Mouse (Mus musculus): Measurements from ENCODE around the gene Cdk14.

Cdk14 gene

DNA sequence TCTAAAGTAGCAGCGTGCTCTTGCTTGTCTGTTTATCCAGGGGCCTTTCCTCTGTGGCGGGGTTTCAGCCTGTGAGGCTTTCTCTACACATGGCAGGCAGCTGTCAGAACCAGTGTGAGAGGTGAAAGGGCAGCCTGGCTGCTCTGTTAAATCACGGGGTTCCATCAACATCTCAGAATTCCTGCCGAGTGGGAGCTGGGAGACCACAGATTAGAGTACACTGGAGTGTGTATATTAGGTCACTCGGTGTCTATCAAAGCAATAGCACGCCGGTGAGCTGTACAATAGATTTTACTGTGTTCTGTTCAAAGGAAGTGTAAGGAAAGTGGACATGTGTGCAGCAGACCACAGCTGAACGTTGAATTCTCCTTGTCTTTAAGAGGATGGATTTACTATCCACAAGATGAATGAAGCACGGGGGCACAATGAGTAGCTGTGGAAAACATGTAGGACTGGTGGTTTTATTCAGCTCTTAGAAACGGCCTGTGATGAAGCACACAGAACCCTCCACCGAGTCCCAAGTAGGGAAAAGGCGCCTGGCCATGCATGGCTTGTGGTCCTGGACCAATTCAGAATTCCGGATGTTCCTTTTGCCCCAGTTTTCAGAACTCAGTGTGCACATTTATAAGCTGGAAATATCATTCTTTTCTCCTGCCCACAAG is 585.2 kb downstream of the Cdk14 start:
- DNase-seq: no peak

DNA sequence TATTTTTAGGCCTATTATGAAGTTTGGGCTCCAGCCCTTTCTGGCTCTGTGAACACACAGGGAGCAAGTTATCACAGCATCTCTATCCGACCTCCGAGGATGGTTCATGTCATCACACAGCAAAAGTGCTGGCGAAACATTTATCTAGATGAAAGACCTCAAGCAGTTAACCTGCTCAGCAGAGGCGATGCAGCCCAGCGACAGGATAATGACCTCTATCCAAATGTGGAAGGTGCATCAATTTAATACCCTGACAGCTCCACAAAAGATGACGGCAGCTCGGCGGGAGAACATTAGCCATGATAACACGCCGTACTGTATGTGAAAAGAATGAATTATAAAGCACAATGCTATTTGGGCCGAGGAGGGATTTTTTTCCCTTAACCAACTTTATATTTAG is 586.2 kb downstream of the Cdk14 start:
- no peak for DNase-seq

DNA sequence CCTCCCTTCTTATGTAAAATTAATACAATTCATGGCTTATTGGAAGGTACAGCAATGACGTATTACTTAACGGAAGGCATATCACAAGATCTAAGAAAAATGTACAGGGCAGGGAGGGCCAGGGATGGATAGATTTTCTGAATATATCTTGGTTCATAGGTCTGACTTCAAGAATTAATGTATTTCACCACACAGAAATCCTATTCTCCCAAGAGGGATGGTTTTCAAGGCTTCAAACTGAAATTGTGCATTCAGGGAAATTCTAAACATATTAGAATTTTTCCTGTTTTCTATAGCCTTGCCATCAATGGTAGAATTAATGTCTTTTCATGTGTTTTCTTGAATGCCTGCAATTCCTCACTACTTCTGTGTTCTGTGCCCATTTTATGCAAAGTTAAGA is 593.2 kb downstream of the Cdk14 start:
- DNase-seq: no peak

DNA sequence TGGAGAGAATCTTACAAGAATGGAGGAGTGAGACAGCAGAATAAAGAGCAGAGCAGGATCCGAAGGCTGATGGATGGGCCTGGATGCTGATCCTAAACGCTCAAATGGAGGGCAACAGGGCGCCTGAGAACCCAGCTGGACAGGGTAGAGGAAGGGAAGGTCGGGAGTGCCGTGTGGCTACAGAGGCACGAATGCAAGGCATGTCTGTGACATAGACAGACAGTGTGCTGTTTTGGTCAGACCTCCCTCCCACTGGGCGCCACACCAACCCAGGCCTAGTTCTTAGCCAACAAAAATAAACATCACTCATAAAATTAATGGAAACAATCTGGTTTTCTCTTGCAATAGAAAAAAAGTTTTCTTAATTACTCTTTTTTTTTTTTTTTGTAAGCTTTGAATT is 594.2 kb downstream of the Cdk14 start:
- DNase-seq: peak in 1 of 2 experiments; percentile 9

DNA sequence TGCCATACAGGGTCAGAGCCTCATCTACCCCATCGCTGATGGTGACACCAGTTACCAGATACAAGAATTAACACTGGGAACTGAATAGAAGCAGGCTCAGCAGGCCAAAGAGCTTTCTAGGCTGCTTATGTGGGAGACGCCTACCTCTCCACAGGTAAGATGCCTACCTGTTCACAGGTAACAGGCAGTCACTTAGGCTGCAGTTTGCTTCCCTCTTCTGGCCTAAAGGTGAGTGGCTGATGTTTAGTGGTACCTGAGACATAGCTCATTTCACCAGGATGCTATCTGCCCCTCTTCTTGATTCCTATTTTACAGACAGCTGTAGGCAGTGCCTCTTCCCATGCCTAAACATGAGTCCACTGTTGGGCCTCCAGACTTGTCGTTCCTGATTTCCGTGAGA is 595.0 kb downstream of the Cdk14 start:
- no peak for DNase-seq

DNA sequence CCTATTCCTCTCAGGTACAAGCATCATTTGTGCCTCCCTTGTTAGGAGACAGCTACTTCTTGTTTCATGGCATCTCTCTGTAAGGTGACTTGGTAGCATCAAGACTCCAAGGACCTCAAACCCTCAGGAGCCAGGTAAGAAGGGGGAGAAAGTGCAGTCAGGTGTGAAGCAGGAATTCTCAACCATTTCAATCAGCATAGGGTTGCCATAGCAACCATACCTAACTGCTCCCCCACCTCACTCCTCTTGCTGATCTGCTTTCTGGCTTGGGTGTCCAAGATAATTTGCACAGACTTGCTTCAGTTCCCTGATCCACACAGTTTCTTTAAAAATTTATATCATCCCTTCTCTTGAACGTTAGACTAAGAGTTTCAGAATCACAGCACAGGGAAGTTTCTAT is 595.9 kb downstream of the Cdk14 start:
- no peak for DNase-seq

DNA sequence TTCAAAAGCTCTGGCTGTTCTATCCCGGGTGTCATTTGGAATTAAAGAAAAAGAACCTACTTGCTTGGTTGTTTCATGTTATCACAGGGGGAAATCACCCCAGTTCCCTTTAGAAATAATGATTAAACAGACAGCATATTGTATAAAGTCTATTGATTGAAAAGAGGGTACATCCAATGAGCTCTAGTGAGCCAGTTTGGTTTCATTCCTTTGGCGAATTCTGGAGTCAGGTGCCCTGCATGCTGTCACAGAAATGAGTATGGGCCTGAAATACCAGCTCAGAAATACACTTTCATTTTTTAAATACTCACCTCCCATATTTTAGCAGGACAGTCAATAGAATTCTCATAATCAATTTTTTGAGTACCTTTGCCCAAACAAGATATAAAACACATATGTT is 598.1 kb downstream of the Cdk14 start:
- DNase-seq: no peak

DNA sequence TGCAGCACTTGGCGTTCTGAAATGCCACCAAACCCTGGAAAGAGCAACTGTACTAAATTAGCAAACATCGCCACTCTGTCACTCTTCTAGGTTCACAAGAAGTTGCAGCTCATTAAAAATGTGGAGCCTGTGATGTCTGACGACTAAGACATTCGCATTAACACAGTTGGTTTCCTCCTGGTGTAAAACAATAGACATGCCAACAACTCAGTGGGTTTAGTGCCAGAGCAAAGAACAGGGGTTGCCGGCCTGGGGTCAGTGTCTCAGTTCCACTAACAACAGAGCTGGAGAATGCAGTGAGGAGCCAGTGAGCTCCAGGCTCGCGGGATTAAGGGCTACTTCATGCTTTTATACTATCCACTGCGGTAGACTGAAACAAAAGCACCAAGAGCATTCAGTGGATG is 598.7 kb downstream of the Cdk14 start:
- DNase-seq: no peak

DNA sequence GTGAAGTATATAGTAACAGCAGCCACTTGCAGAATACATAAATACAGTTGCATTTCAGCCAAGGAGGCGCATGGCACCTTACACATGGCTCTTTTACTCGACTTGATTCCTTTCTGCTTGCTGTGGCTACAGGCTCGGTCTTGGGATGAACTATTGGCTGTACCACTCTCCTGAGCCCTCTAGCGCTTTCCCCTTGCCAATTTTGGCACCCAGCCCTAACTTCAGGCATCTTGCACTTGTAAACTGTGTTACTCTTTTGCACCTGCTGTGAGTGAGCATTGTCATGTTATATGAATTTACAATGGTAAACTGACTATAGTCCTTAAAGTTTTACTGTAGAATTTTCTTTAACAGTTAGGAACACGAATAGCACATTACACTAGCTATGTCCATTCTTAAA is 603.1 kb downstream of the Cdk14 start:
- peak; percentile 61 to 71 for DNase-seq

DNA sequence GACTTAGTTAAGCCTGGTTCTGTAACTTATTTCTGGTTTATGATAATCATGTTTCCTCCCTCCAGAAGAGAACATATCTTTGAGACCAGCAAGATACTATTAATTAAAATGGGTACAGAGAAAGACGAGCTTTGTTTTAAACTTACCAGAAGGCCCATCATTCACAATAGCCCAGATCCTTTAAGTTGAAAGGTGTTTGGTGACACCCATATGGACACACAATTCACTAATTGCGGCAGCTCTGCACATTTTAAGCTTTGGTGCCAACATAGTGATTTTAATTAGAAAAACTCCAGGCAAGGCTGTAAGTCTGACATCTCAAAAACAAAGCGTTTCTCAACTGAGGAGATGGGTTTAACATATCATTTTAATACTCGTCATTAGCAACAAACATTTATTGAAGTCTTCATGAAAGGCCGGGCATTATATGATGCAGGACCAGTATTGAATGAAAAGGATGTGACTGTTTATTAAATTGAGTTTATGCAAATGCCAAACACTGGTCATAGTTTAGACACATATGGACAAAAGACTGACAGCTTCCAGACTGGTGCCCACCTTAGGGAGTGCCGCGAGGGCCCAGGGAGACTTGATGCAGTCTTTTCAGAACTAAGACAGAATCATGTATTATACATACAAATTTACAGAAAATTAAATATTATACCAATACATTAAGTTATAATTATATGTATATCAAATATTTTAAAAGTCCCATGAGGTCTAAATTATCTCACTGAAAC is 605.5 kb downstream of the Cdk14 start:
- DNase-seq: no peak

DNA sequence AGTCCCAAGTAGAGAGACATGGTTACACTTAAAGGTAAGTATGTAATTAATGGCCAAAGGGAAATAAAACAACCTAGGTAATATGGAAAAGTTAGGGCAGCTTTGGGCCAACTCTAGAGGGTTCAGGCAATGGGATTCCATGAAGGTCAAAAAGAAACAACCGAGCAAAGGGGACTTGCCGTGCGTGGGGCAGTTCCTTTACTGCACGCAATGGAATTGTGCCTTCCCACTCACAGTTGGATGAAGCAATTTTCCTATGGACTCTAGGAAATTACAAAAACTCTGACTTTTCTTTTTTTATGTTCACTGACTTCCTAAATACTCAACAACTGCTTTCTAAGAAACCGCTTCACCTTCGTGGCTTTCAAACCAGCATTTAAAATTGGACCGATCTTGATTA is 606.8 kb downstream of the Cdk14 start:
- no peak for DNase-seq

DNA sequence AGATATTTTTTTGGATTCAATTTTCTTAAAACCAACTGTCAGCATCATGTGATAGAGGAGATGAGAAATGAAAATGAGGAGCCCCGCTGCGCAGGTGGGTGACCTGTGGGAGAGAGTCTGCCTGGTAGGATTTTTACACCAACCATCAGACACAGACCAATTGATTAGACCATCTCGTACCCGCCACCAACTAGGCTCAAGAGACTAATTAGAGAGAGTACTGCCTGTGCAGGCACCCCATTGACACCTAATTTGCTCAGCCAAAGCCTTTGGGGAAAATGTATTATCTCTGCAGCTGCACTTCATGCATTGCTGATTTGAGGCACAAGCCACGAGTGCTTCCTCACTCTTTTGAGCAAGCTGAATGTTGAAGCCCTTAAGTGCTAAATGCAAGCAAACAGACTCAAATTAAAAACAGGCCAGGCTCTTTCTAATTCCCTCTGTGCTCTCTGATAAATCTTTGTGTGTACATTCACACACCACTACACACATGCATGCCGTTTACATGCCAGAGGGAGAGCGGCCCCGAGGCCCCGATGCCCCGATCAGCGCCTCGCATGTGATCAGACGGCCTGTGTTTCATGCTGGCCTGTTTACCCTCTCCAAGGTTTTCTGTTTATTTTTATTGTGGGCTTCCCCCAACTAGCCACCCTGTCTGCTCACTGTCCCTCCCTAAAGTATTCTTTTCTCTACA is 607.9 kb downstream of the Cdk14 start:
- DNase-seq: peak in 1 of 2 experiments; percentile 6

DNA sequence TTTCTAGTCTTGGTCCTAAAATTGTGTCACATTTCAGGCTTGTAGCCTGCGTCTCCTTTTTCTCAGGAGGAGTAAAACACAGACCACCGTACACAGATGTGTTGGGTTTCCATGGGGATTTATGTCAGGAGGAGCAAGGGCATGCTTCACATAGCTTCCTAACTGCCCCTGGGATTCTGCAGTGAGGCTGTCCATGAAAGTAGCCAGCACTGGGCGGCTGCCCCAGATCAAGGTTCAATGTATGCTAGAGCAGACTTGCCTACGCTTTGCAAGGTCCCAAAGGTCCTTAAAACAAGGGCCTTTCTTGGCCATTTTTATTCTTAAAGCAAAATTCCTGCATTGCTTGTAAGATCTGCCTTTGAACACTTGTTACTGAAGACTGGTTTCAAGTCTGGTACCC is 614.9 kb downstream of the Cdk14 start:
- DNase-seq: no peak

DNA sequence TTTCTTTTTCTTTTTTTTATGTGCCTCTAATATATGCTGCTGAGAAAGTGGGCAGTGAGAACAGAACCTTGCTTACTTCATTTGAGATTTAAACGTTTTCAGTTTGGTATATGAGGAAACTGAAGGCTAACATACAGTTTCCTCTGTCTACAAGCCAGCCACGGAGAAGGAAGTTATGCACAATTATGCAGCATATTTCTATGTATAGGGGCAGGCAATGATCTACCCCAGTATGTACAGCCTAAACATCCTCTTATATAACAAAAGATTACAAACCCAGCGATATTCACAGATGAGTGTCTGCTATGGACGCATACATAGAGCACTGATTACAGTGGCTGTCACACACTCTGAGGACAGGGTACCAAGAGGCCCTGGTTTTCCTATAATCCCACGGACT is 616.4 kb downstream of the Cdk14 start:
- DNase-seq: no peak

DNA sequence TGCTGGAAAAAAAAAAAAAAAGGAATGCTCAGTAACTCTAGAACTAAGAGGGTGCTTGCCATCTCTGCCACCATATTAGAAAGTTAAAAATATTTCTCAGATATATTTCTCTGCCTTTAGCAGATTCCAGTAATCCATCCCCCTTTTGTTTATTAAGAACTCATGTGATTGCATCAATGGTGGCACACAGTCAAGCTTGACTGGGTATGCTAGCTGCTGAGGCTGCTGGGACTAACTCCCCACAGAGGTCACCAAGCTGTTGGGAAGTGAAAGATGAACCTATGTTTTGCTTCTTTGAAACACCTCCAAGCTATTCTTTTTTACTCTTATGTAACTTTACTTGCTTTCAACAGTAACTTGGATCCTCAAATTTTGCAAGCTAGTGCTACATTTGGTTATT is 618.1 kb downstream of the Cdk14 start:
- no peak for DNase-seq

DNA sequence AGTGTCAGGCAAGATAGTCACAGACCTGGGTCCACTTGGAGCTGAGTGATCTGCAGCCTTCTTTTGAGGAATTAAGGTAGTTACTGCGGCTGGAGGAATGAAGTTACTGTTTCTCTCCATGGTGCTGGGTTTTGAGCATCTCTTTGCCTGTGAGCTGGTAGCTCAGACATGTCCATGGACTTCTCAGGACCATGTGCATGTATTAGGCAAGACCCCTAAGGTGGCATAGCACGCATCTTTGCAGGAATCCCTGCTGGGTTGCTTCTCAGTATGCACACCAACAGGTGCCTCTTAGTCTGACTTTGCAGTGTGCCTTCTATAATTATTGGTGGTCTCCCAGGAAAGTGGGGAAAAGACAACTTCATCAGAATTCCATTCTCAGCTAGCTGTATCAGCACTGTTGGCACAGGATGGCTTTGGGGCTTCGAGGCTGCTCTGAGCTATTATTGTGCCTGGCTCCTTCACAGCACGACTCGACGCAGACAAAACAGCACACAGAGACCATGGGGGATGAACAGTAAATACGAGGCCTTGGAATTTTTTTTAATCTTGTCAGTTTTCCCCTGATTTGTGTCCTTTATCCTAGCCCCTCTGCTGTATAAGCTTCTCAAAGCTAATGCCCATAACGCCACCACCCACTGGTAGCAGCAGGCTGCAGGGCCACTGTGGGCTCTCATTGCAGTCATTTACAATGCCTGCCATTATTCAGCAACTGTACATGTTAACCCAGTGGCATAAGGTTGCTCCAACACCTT is 618.8 kb downstream of the Cdk14 start:
- no peak for DNase-seq

DNA sequence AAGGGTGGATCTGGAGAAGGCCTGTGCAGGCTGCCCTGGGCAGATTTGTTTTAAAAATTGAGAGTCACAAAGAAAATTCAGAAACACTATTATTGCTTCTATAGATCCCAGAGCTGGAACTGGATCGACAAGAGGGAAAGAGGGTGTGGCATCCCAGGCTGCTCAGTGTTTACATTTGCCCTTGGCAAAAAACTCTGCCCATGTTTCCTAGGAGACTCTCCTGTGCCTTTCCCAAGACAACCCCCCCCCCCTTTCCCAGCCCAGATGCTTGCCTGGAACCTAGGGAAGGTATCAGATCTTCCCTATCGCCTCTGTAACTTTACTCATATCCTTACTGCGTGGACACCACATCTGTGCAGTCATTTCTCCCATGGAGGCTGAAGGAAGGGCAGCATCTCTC is 628.9 kb downstream of the Cdk14 start:
- no peak for DNase-seq

DNA sequence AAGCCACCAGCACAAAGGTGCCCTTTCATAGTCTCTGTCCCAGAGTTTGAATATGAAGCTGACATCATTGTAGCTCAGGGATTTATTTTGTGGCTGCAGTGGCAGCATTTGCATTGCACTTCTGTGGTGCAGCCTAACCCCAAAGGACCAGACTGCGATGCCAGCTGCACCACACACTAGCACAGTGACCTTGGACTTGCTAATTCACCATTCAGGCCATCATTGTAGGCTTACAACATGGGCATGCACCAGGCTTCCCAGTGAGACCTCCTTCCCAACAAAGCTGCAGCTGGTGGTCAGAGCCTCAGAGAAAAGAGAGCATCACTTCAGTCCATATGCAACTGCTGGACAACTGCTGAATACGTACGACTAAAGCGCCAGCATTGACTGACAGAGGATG is 629.8 kb downstream of the Cdk14 start:
- no peak for DNase-seq

DNA sequence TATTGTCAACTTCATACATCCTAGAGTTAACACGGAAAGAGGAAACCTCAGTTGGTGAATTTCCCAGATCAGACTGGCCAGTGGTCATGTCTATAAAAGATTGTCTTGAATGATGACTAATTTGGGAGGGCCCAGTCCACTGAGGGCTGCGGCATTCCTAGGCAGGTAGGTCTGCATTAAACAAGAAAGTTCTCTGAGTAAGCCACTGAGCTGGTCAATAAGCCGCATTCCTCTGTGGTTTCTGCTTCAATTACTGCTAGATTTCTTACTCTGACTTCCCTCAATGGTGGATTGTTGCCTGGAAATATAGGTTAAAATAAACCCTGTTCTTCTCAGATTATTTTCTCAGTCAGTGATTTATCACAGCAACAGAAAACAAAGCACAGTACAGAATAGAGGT is 631.6 kb downstream of the Cdk14 start:
- DNase-seq: no peak

DNA sequence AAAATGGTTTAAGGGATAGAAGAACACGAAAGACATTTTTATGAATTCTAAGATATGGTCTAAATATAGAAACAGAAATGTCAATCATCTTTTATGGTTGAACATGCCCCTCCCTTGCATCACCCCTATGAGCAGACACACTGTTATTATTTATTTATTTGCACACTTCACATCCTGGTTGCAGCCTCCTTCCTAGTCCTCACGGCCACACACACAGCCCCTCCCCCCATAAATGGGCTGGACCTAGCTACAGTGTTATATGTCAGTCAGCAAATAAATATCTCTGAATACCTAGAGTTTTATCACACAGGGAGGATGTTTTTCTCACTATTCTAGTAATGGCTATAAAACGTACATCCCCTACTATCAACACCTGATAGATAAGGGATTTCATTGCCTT is 633.3 kb downstream of the Cdk14 start:
- no peak for DNase-seq

DNA sequence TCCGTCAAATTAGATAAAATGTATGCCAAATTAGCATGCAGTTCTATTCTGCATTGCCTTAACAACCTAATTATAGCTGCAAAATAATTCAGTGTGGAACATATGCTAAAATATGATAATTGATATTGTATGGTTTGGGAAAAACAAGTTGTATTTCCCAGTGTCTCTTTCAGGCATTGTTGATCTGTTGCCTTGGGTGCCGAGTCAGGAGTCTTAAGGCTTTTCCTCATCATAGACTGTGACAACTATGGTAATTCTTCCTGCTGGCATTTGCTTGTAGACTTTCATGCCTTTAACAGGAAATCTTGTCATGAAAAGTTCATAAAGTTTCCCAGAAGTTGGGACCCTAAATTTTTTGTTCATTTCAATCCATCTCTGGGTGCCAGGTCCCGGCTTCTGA is 641.8 kb downstream of the Cdk14 start:
- no peak for DNase-seq

DNA sequence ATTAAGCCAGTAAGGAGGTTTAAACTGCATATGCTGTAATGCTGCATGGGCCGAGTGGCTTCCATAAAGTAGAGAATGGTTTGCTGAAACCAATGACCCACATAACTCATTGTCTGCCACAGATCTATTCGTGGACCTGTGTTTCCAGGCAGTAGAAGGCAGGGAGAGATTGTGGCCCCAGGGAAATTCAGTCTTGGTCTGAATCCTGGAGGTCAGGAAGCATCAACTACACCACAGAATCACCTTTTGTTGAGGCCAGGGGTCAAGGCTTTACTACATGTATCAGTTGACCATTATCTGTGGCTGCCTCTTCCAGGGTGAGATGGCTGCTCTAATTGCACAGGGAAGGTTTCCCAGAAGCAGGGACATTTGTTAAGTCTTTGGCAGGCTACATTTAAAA is 643.6 kb downstream of the Cdk14 start:
- no peak for DNase-seq

DNA sequence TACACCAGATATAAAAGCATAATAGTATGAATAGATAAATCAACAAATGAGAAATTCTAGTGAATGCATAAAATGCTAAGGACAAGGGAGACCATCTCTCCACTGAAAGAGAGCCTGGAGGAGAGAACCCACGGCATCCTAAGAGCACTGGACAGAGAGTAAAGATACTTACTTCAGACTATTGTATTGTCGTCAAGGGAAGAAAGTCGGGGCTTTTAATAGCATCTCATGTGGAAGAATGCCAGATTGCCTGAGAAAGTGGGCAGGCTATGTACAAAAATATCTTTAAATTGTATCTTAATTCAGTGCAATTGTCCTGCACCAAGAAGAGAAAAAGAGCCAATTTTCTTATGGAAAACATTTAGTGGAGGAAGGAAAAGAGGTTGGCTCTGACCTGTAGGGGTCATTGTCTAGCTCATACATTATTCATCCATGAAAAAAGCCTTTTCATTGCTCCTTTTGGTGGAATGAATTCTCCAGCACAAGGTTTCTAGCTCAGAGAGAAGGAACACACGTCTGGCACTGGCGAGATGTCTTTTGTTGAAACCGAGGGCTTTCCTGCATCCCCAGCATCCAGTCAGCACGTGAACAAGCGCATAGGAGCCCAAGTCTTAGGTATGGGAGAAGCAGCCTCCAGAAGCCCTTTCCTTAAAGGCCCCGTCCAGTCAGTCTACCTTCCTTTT is 646.9 kb downstream of the Cdk14 start:
- DNase-seq: no peak
